Mouse (Mus musculus): ENCODE data around the gene H1f0.

H1f0 gene

DNA sequence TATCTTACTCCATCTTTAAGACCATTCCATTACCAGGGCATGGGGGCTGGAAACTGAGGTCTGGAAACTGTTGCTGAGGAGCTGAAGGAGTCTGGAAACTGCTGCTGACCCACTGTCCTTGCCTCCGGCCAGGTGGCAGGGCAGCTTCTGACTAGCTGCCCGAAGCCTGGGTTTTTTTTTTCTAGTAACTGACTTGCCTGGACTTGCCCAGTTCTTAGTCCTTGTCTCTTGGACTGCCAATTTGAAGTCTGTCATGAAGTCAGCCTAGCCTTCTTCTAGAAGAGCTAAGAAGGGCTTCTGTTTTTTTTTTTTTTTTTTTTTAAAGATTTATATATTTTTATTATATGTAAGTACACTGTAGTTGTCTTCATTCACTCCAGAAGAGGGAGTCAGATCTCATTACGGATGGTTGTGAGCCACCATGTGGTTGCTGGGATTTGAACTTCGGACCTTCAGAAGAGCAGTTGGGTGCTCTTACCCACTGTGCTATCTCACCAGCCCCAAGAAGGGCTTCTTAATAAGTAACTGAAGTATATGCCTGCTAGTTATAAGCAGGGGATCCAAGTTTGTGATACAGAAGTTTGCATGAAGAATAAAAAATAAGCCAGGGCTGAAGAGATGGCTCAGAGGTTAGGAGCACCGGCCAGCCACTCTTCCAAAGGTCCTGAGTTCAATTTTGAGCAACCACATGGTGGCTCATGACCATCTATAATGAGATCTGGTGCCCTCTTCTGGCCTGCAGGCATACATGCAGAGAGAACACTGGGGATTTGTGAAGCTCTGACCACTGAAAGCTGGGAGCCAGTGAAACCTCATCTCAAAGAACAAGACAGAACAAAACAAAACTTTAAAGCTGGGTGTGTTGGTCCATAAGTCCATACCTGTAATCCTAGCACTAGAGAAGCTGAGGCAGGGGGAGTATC lies 43.1 kb downstream of the H1f0 start:
- no peak for ATAC-seq (ENCODE audit: low TSS enrichment)

DNA sequence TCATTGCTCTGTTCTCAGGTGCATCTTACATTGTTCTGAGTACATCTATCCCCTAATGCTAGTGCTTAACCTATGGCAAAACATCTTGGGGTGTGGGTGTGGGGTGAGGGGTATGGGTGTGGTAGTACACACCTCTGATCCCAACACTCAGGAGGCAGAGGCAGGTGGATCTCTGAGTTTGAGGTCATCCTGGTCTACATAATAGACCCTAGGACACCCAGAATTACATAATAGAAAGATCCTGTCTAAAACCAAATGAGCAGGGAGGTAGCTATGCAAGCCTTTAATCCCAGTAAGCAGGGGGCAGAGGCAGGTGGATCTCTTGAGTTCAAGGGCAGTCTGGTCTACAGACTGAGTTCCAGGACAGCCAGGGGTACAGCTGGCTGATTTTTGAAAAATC lies 45.5 kb downstream of the H1f0 start:
- ATAC-seq (ENCODE audit: low TSS enrichment), result no peak

GRCm38 (mm10) chr15:79074446-79074845 lies 46.2 kb downstream of the H1f0 start:
- no peak for ATAC-seq (ENCODE audit: low TSS enrichment)

DNA sequence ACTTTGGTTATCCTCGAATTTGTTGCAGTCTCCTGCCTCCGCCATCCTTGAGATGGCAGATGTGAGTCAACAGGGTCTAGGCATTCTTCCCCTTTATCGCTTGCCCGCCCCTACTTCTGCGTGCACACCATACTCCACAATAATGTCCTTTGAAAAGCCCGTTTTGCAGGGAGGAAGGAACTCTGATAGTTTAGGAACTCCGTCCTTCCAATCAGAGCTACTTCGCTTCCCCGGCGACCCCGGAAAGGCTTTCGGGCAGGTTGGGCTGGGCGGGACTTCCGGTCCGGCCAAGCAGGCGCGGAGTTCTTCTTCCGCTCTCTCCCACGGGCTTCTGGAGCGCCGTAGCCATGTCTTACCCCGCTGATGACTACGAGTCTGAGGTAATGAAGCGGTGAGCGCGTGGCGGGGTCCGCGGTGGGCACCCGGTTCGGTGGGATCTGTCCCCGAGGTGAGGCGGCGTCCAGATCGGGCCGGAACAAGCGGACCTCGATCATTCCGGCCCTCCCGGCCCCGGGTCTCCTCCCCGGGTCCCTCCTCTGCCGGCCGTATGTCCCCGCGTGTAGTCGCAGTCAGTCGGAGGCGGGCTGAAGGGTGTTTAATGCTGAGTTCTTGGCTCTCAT lies 46.8 kb downstream of the H1f0 start, which contains the start of gene Eif3l:
Gene Eif3l, plus strand, starts transcription at position 267 of the 620 bp plus-strand sequence.
- peak; percentile 98 for ATAC-seq (ENCODE audit: low TSS enrichment)

DNA sequence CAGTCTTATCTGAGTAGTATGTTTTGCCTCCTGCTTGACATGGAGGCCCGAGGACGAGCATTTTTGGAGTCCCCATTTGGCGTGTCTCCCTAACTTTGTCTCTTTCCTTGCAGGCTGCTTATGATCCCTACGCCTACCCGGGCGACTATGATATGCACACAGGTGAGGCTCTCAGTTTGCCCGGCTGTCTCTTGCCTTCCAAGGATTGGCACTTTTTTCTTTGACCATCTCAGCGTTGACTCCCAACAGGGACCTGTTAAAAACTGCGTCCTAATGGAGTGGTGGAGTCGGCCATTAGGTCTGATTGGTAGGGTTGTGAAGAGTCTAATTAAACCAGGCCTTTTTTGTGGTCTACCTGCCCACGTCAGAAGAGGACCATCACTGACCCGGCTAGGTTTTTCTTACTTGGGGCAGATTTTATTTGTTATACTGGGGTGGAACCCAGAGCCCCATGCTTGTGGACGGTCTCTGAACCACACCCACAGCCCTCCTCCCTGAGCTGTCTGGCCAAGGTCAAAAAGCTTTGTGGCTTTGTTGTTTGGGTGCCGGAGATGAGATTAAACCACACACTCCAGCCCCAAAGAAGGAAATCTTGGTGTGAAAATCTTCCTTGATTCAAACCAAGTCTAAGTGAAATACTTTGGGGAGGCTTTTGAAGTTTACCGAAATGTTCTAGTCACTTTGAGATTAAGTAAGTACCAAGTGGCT lies 47.6 kb downstream of the H1f0 start:
- no peak for ATAC-seq (ENCODE audit: low TSS enrichment)

DNA sequence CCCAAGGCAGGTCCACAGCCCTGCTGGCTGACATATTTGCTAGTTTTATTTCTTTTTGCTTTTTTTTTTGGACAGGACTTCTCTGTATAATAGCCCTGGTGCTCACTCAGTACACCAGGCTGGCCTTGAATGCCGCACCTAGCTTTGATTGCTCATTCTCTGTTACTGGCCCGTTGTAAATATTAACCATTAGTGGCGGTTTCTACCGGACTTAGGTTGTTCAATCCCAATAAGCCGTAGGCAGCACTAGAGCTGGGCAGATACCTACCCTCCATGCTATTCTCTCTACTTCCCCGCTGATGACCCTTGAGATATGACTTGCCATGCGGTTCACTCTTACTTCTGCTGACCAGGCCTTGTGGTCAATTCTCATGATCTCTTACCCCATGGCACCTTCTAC lies 51.3 kb downstream of the H1f0 start:
- no peak for ATAC-seq (ENCODE audit: low TSS enrichment)

Data from frontal cortex, adult (tissue).